Mouse (Mus musculus) G1E (cell line): ENCODE measurements around the gene A830018L16Rik.

ENCODE experiments used
- CTCF ChIP-seq: IDR thresholded peaks from 2 replicates; pipeline ENCODE4 v1.5.1; 2012; ENCODE audit warnings: low read depth, low read length, inconsistent platforms, mixed read lengths
- GATA1 ChIP-seq: IDR thresholded peaks from 2 replicates; pipeline ENCODE4 v1.6.1; 2012; ENCODE audit warnings: borderline replicate concordance, low read length, inconsistent platforms, mixed read lengths
- GATA2 ChIP-seq: IDR thresholded peaks from 2 replicates; pipeline ENCODE4 v1.6.1; 2012; ENCODE audit warnings: low read depth, low read length, inconsistent platforms, borderline replicate concordance
- POLR2AphosphoS5 ChIP-seq: IDR thresholded peaks from 2 replicates; pipeline ENCODE4 v1.6.1; 2012; ENCODE audit warnings: low read depth, low read length, inconsistent platforms; ENCODE audit not compliant: insufficient replicate concordance
- TAL1 ChIP-seq: conservative IDR thresholded peaks from 2 replicates; pipeline ENCODE4 v1.6.1; 2012; ENCODE audit warnings: low read depth, low read length, inconsistent platforms, mixed read lengths

- no peak for TF ChIP-seq CTCF
- no peak for TF ChIP-seq GATA1
- TF ChIP-seq POLR2AphosphoS5: no peak
- TF ChIP-seq TAL1: no peak
- TF ChIP-seq GATA2: no peak
These were observed 583.7 kb downstream of the A830018L16Rik start for GRCm38 (mm10) chr1:11997574-11997973.
